Mouse (Mus musculus) ES-Bruce4 (cell line): ENCODE results near the gene Wdr64.

Source experiments
- CTCF ChIP-seq: IDR thresholded peaks from one replicate; pipeline ENCODE4 v1.8.1; 2011; ENCODE audit warnings: low read depth, low read length
- EP300 ChIP-seq: IDR thresholded peaks from 2 replicates; pipeline ENCODE4 v1.6.1; 2011; ENCODE audit warnings: low read depth, low read length; ENCODE audit not compliant: insufficient read depth

DNA sequence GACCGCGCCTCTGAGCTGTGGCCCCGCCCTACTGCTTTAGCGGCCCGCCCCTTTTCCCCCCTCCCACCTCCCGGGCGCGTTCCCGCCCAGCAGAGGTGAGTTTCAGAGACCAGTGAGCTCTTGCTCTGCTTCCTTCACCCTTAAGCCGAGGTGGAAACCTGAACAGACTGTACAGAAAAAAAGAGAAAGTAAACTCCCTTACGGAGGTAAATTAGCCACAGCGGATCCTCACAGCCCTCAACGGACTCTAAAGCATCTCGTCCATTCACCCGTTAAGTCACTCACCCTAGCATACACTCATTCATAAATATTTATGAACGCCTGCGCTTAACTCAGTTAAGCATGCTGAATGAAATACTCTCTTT, 5.4 kb upstream of the Wdr64 start:
- no peak for TF ChIP-seq CTCF
- no peak for TF ChIP-seq EP300
